Mouse (Mus musculus): ENCODE results near the gene Drap1. TPM values are rescaled to one million over a fixed set of nuclear protein-coding genes. Genes with fewer than 3 reads are reported as not detected.

Drap1 gene
- polyA plus RNA-seq (2015; fragmentation: Nextera tagmentation; extraction: Ambion mirVana), result 243 and 268 TPM in 2 replicates

GRCm38 (mm10) chr19:5424782-5425741, at the start of gene Drap1, which contains the start of gene AI837181:
Gene Drap1 (minus strand): TSS chr19:5424979.
Gene AI837181 (plus strand): TSS chr19:5425144.
- peak; percentile 94 for ATAC-seq (ENCODE audit: borderline replicate concordance, extremely low read depth, low FRiP score, low TSS enrichment)

GRCm38 (mm10) chr19:5473720-5474119, 48.9 kb upstream of the Drap1 start, which contains the start of gene Efemp2:
Gene Efemp2 (plus strand): TSS chr19:5473954.
- peaks cover 13% of the 10 kb centered on the region for H3K36me3 ChIP-seq
- H3K9me3 ChIP-seq, result no peaks in the 10 kb centered on the region
- H3K9ac ChIP-seq, result peak within 1 kb of the TSS; percentile 67
- 1% methylated on average over 22 of the region's 22 CpGs for WGBS
- H3K27ac ChIP-seq, result peak within 1 kb of the TSS; percentile 90
- H3K4me1 ChIP-seq, result peaks cover 20% of the 10 kb centered on the region
- H3K27me3 ChIP-seq, result no peaks in the 10 kb centered on the region
- peak; percentile 86 for ATAC-seq (ENCODE audit: borderline replicate concordance, extremely low read depth, low FRiP score, low TSS enrichment)
- peak within 1 kb of the TSS; percentile 56 for H3K4me3 ChIP-seq
- H3K4me2 ChIP-seq, result peak within 1 kb of the TSS; percentile 83

More at GRCm38 (mm10) chr19:5424782-5425741, at the start of gene Drap1, which contains the start of gene AI837181:
- no peaks in the 10 kb centered on the region for H3K9me3 ChIP-seq
- H3K27me3 ChIP-seq, result no peaks in the 10 kb centered on the region
- peak within 1 kb of the TSS; percentile 94 for H3K9ac ChIP-seq
- H3K4me1 ChIP-seq, result peaks cover 31% of the 10 kb centered on the region
- H3K27ac ChIP-seq, result peak within 1 kb of the TSS; percentile 95
- H3K4me3 ChIP-seq, result peak within 1 kb of the TSS; percentile 79
- peaks cover 43% of the 10 kb centered on the region for H3K36me3 ChIP-seq
- H3K4me2 ChIP-seq, result peak within 1 kb of the TSS; percentile 85
- under 1% methylated on average over 71 of the region's 87 CpGs for WGBS

GRCm38 (mm10) chr19:5472857-5473256, 48.1 kb upstream of the Drap1 start:
- peaks cover 8% of the 10 kb centered on the region; the same call in 1 of the 2 replicates for H3K36me3 ChIP-seq
- WGBS, result 73% methylated on average over 3 of the region's 3 CpGs
- no peaks in the 10 kb centered on the region for H3K27me3 ChIP-seq

DNA sequence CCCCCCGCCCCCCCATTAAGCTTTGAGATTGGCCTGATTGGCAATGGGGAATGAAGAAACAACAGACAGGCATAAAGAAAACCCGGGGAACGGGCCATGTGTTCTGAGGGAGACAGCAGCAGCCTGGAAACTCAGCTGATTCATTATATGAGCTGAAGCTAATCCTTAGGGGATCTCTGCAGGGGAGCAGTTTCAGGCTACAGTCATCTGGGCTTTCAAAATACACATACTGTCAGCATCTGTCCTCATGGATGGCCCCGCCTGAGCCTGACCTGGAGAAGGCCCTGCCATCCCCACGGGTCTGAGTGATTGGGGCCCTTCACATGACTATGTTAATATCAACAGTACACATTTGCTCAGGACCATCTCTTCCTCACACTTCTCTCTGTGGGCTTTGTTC, 47.1 kb upstream of the Drap1 start:
- no peak overlapping the region for H3K4me3 ChIP-seq
- ATAC-seq (ENCODE audit: borderline replicate concordance, extremely low read depth, low FRiP score, low TSS enrichment), result no peak
- H3K4me1 ChIP-seq, result peaks cover 22% of the 10 kb centered on the region
- H3K4me2 ChIP-seq, result no peak overlapping the region
- no peaks in the 10 kb centered on the region for H3K27me3 ChIP-seq
- H3K9me3 ChIP-seq, result no peaks in the 10 kb centered on the region
- no peak overlapping the region for H3K9ac ChIP-seq
- peaks cover 8% of the 10 kb centered on the region for H3K36me3 ChIP-seq
- WGBS, result 47% methylated on average over 5 of the region's 5 CpGs
- H3K27ac ChIP-seq, result no peak overlapping the region

More at GRCm38 (mm10) chr19:5472857-5473256, 48.1 kb upstream of the Drap1 start:
- Histone ChIP-seq H3K4me1 (peaks cover 24% of the 10 kb centered on the region), H3K27ac (peak overlapping the region; percentile 90; the same call in 1 of the 2 replicates), H3K4me2 (no peak overlapping the region), H3K4me3 (no peak overlapping the region), H3K9me3 (no peaks in the 10 kb centered on the region), H3K9ac (no peak overlapping the region)
- no peak for ATAC-seq (ENCODE audit: borderline replicate concordance, extremely low read depth, low FRiP score, low TSS enrichment)

DNA sequence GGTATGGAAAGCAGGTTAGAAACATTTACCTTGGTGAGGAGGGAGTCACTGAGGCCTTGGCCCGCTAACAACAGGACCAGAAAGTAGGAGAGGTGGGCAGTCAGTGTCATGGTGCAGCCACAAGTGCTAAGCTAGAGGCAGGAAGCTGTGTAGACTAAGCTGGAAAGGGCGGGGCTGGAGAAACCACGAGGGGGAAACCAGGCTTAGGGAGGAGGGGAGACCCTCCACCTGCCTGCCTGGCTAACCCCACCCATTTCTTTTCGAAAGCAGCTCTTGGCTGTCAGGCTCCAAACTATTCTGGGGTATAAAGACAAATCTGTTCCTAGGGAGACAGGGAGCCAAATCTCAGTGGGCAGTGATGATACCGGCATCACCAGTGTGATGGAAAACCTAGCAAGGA, 43.6 kb upstream of the Drap1 start, which contains the start of gene Ctsw:
Gene Ctsw (minus strand): TSS at position 134 of the 400 bp plus-strand sequence.
- H3K36me3 ChIP-seq, result peaks cover 30% of the 10 kb centered on the region
- no peaks in the 10 kb centered on the region for H3K9me3 ChIP-seq
- peaks cover 15% of the 10 kb centered on the region for H3K4me1 ChIP-seq
- no peak for ATAC-seq (ENCODE audit: borderline replicate concordance, extremely low read depth, low FRiP score, low TSS enrichment)
- no peak within 1 kb of the TSS for H3K9ac ChIP-seq
- WGBS, result 39% methylated on average over 5 of the region's 5 CpGs
- no peak within 1 kb of the TSS for H3K4me3 ChIP-seq
- no peaks in the 10 kb centered on the region for H3K27me3 ChIP-seq
- H3K4me2 ChIP-seq, result no peak within 1 kb of the TSS
- H3K27ac ChIP-seq, result no peak within 1 kb of the TSS

- H3K9me3 ChIP-seq, result no peaks in the 10 kb centered on the region
- H3K9ac ChIP-seq, result no peak overlapping the region
- no peak overlapping the region for H3K27ac ChIP-seq
- peaks cover 17% of the 10 kb centered on the region for H3K4me1 ChIP-seq
- WGBS, result 86% methylated on average over 6 of the region's 6 CpGs
- H3K36me3 ChIP-seq, result peaks cover 42% of the 10 kb centered on the region
- no peak overlapping the region for H3K4me2 ChIP-seq
- H3K27me3 ChIP-seq, result no peaks in the 10 kb centered on the region
- H3K4me3 ChIP-seq, result no peak overlapping the region
- no peak for ATAC-seq (ENCODE audit: borderline replicate concordance, extremely low read depth, low FRiP score, low TSS enrichment)
Measured at GRCm38 (mm10) chr19:5466916-5467500, 42.2 kb upstream of the Drap1 start.

DNA sequence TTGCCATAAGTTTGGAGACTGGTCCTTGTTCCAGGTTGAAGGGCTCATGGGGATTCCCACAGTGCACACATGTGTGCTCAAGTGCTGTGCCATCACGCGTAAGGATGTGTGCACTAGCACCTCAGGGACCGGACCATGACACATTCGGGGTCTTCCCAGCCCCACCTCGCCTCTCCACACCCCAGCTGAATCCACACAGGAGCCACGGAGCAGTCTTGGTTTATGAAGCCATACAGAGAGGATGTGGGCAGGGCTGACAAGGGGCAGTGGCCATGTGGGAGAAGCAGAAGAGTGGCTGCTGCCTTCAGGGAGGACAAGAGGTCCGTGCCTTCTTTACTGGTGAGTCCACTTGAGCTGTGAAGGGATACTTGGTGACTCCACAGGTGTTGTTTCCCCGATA, 40.3 kb upstream of the Drap1 start:
- H3K27me3 ChIP-seq, result no peaks in the 10 kb centered on the region
- no peaks in the 10 kb centered on the region for H3K9me3 ChIP-seq
- H3K9ac ChIP-seq, result no peak overlapping the region
- no peak for ATAC-seq (ENCODE audit: borderline replicate concordance, extremely low read depth, low FRiP score, low TSS enrichment)
- WGBS, result 93% methylated on average over 8 of the region's 8 CpGs
- H3K36me3 ChIP-seq, result peaks cover 47% of the 10 kb centered on the region
- H3K4me2 ChIP-seq, result no peak overlapping the region
- no peak overlapping the region for H3K27ac ChIP-seq
- peaks cover 30% of the 10 kb centered on the region for H3K4me1 ChIP-seq
- no peak overlapping the region for H3K4me3 ChIP-seq

GRCm38 (mm10) chr19:5463791-5464562, 39.2 kb upstream of the Drap1 start:
- H3K27me3 ChIP-seq, result no peaks in the 10 kb centered on the region
- peak overlapping the region; percentile 49; the same call in 1 of the 2 replicates for H3K27ac ChIP-seq
- H3K4me3 ChIP-seq, result peak overlapping the region; percentile 12; the same call in 1 of the 2 replicates

DNA sequence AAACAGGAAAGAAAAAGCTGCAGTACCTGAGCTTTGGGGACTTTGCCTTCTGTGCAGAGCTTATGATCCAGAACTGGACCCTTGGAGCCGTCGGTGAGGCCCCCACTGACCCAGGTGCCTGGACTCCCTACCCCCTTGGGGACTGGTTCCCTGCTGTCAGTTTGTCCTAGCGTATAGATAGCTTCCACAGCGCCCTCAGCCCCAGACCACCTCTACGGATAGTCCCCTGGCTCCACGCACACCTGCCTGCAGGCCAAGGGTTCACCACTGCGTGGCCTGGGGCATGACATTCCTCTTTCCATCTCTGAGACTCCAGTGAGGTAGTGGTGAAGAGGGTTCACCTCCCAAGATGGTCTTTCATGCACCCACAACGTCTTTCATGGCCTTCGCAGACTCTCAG, 38.4 kb upstream of the Drap1 start:
- Histone ChIP-seq H3K27ac (no peak overlapping the region), H3K4me2 (no peak overlapping the region), H3K9me3 (no peaks in the 10 kb centered on the region), H3K4me1 (peaks cover 33% of the 10 kb centered on the region), H3K27me3 (no peaks in the 10 kb centered on the region), H3K9ac (no peak overlapping the region), H3K36me3 (peaks cover 47% of the 10 kb centered on the region), H3K4me3 (no peak overlapping the region)
- ATAC-seq (ENCODE audit: borderline replicate concordance, extremely low read depth, low FRiP score, low TSS enrichment), result no peak
- WGBS, result 87% methylated on average over 9 of the region's 9 CpGs

More at GRCm38 (mm10) chr19:5463791-5464562, 39.2 kb upstream of the Drap1 start:
- peak overlapping the region; percentile 31; the same call in 1 of the 2 replicates for H3K9ac ChIP-seq
- H3K9me3 ChIP-seq, result no peaks in the 10 kb centered on the region
- 33% methylated on average over 15 of the region's 15 CpGs for WGBS
- H3K36me3 ChIP-seq, result peaks cover 47% of the 10 kb centered on the region
- ATAC-seq (ENCODE audit: borderline replicate concordance, extremely low read depth, low FRiP score, low TSS enrichment), result 0 out of 2 replicates have a peak, but pooled peaks have one; percentile 13
- H3K4me2 ChIP-seq, result peak overlapping the region; percentile 28
- peaks cover 34% of the 10 kb centered on the region for H3K4me1 ChIP-seq

GRCm38 (mm10) chr19:5461411-5461810, 36.6 kb upstream of the Drap1 start:
- Histone ChIP-seq H3K27ac (no peak overlapping the region), H3K9ac (peak overlapping the region; percentile 67; the same call in 1 of the 2 replicates), H3K27me3 (no peaks in the 10 kb centered on the region), H3K9me3 (no peaks in the 10 kb centered on the region), H3K4me2 (peak overlapping the region; percentile 85), H3K36me3 (peaks cover 38% of the 10 kb centered on the region), H3K4me1 (peaks cover 40% of the 10 kb centered on the region), H3K4me3 (peak overlapping the region; percentile 65)
- no peak for ATAC-seq (ENCODE audit: borderline replicate concordance, extremely low read depth, low FRiP score, low TSS enrichment)
- 75% methylated on average over 6 of the region's 6 CpGs for WGBS

DNA sequence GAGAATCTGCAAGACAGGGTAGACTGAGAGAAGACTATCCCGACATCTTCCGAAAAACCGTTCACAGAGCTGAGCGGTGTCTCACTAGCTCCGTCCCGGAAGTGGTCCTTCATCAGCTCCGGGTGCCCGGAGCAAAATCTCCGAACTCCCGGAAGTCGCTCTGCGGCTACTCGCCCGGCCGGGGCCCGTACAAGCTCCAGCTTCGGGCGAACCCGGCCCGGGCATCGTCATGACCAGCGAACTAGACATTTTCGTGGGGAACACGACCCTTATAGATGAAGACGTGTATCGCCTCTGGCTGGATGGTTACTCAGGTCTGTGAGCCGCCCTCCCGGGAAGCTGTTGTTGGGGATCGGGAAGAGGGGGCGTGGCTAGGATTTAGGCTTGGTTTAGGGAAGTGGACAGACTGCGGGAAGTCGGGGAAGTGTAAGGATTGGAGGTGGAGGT, 35.7 kb upstream of the Drap1 start, which contains the start of gene Fibp:
Gene Fibp (plus strand): TSS at position 151 of the 447 bp plus-strand sequence.
- WGBS, result under 1% methylated on average over 32 of the region's 32 CpGs
- Histone ChIP-seq H3K9me3 (no peaks in the 10 kb centered on the region), H3K4me3 (peak within 1 kb of the TSS; percentile 65), H3K9ac (peak within 1 kb of the TSS; percentile 67), H3K4me2 (peak within 1 kb of the TSS; percentile 85), H3K4me1 (peaks cover 50% of the 10 kb centered on the region), H3K27me3 (no peaks in the 10 kb centered on the region), H3K27ac (peak within 1 kb of the TSS; percentile 46; the same call in 1 of the 2 replicates), H3K36me3 (peaks cover 28% of the 10 kb centered on the region)
- peak; percentile 46; the same call in 1 of the 2 replicates for ATAC-seq (ENCODE audit: borderline replicate concordance, extremely low read depth, low FRiP score, low TSS enrichment)
